Mouse (Mus musculus) kidney, postnatal 25 days (tissue): ENCODE measurements around the gene Polr3e.

Source experiments
- DNase-seq, 2 experiments: peaks; one replicate each; pipeline ENCODE4 v3.0.0; 2021; ENCODE audit warnings: mixed read lengths in 2 of 2

Gene Polr3e

DNA sequence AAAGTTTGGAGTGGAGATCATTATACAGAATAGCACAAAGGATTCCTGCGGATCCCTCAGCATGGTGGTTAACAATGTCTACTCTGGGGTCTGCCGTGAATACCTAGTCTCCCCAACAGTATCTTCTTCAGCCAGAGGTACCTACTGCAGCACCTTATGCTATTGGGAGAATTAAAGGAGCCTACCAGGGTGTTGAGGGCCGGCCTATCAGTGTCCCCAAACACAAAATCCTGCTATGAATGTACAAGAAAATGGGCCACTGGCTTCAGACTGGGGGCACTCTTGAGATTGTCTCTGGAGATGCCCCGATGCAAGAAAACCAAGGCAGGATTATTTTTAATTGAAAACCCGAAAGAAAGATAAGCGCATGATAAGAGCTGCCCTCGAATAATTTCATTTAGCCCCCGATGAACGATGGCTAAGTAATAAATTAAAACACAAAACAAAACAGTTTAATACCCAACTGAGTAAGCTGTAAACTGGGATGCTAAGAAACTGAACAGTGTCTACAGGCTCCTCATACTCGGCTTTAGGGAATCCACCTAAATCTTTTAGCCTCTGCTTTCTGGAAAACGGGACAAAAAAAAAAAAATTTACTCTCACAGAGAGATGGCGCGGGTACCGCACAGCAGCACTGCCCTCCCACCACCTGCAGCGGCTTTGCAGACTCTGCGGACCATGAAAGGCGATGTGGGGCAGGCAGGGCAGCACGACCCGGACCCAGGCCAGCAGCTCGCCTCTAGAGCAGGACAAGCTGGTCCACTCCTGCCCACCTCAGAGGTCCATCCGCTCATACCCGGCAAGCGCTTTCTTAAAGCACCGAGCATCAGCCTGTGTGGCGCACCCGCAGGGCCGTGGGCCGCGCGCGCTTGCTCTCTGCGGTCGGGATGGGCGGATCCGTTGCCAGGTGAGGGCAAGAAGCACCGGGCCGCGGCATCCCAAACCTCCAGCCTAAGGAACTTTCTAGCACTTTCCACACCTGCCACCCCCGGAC is 63.7 kb downstream of the Polr3e start:
- DNase-seq: peak; percentile 61 to 72

- DNase-seq: peak; percentile 95 to 96
Observed at GRCm38 (mm10) chr7:120982200-120982841, 64.8 kb downstream of the Polr3e start, which contains the start of the genes Cdr2 and Mfsd13b. Gene Cdr2, minus strand, starts transcription at chr7:120982312. Gene Mfsd13b, plus strand, starts transcription at chr7:120982509.

- no peak for DNase-seq
Observed at GRCm38 (mm10) chr7:120982968-120983367, 65.4 kb downstream of the Polr3e start.

DNA sequence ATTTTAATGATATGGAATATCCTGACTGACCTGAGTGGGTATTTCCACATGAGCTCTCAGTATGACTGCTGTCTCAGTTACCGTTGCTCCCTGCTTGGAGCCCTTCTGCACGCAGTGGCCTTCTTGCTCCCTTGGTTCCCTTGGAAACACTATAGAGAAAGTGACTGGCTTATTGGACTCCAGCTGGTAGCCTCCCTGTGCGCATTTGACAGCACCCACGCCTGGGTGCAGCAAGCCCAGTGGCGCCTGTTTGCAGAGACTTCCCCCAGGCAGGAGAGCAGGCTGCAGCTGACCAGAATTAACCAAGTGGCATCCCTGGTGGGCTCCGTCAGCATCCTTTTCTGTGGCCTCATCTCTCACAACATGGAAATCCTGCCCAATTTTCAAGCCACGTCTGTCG is 73.6 kb downstream of the Polr3e start:
- DNase-seq: no peak
